15 mouse cellular contexts compared by ENCODE assay signal in the genomic region with DNA sequence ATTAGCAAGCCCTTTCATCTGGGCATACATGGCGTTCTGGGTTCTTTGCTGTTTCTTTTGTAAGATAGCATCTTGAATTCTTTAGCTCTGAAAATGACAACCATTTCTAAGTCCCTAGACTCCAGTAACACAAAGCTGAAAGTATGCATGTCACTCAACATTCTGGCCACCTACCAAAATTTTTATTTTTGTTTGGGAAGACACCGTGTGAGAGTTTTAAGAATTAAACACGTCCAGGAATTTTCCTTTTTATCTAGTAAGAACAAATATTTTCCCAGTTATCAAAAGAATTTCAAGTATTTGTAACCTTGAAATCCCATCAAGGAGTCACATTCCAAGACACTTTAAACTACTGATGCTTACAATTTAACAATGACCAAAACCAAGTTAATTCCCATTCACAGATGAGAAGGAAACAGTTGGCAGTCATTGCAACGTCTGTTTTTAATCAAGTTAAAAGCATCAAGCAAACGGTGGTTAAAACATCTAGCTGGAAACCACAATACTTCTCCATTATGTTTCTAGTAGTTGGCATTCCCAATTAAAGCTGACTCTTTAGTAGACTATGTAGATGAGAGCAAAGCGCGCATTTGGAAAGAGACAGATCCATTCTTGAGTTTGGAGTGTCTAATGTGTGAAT. TPM values are rescaled to one million over a fixed set of nuclear protein-coding genes. Genes with fewer than 3 reads are reported as not detected.
"Had no signal": no experiment of that assay in that cellular context is flagged by ENCODE, and none has a peak within 500 bp of the region (broad histone marks: within the 10 kb centered on the region; RNA-seq: fewer than 3 reads in every experiment).

No protein-coding gene starts in this region.

- H3K4me1 ChIP-seq: limb, embryonic 15.5 days; liver, embryonic 12.5 days; neural tube, embryonic 12.5 days; stomach, embryonic 15.5 days had no signal

- H3K27me3 ChIP-seq: limb, embryonic 15.5 days; liver, embryonic 12.5 days; lung, embryonic 15.5 days; neural tube, embryonic 12.5 days; stomach, embryonic 15.5 days had no signal

- H3K4me3 ChIP-seq: limb, embryonic 15.5 days; liver, embryonic 12.5 days; lung, embryonic 15.5 days; midbrain, embryonic 10.5 days; neural tube, embryonic 12.5 days; stomach, embryonic 15.5 days had no signal

- H3K27ac ChIP-seq: limb, embryonic 15.5 days; liver, embryonic 12.5 days; lung, embryonic 15.5 days; midbrain, embryonic 10.5 days; neural tube, embryonic 12.5 days; stomach, embryonic 15.5 days had no signal

- DNase-seq: kidney, adult 18-20 months; kidney, postnatal 14 days; lung, postnatal 4 days; midbrain, embryonic 14.5 days; thymus, adult 2 months; thymus, postnatal 25 days had no signal

- H3K9ac ChIP-seq: limb, embryonic 15.5 days; liver, embryonic 12.5 days; lung, embryonic 15.5 days; neural tube, embryonic 12.5 days; stomach, embryonic 15.5 days had no signal

- H3K36me3 ChIP-seq: limb, embryonic 15.5 days; liver, embryonic 12.5 days; lung, embryonic 15.5 days; midbrain, embryonic 10.5 days; neural tube, embryonic 12.5 days; stomach, embryonic 15.5 days had no signal

- H3K4me2 ChIP-seq: limb, embryonic 15.5 days; liver, embryonic 12.5 days; lung, embryonic 15.5 days; neural tube, embryonic 12.5 days; stomach, embryonic 15.5 days had no signal

- ATAC-seq: liver, embryonic 12.5 days had no signal

- H3K9me3 ChIP-seq: limb, embryonic 15.5 days; liver, embryonic 12.5 days; lung, embryonic 15.5 days; midbrain, embryonic 10.5 days; neural tube, embryonic 12.5 days; stomach, embryonic 15.5 days had no signal

RNA-seq across cellular contexts. Expression of a gene that starts 56.7 kb away (rescaled TPM):
- total RNA-seq: megakaryocyte, adult 5-6 weeks; neutrophil, adult 5-6 weeks had no signal
- polyA plus RNA-seq: limb, embryonic 15.5 days; liver, embryonic 12.5 days; liver, embryonic 16.5 days; lung, embryonic 15.5 days; thymus, adult 2 months had no signal
